Mouse (Mus musculus) Patski (cell line): ENCODE measurements around the gene Cd68. TPM values are rescaled to one million over a fixed set of nuclear protein-coding genes. Genes with fewer than 3 reads are reported as not detected.

Experiments
- ATAC-seq: fragments of 100-300 bp; one replicate; pipeline ENCODE4 v1.8.0; 2021
- CTCF ChIA-PET: fragments of 350-600 bp; sonication (Branson Sonifier 250); formaldehyde crosslinking; loops from one replicate; lab custom pipeline; 2022; ENCODE audit warnings: inconsistent platforms; lab: Charles Lee
- POLR2A ChIA-PET: fragments of 350-600 bp; sonication (Branson Sonifier 250); formaldehyde crosslinking; loops from one replicate; lab custom pipeline; 2022; ENCODE audit warnings: antibody characterized with exemption, inconsistent platforms; lab: Charles Lee
- DNase-seq: peaks from one replicate; pipeline ENCODE4 v3.0.0-alpha.2; 2011; ENCODE audit warnings: low read depth, low spot score
- H3K27me3 ChIP-seq: fragments of 371-371 bp; one replicate; pipeline ENCODE4 v1.5.1; 2021
- CTCF ChIP-seq: fragments of 100-300 bp; IDR thresholded peaks from one replicate; pipeline ENCODE4 v1.5.1; 2021
- in situ Hi-C: fragments of 300-500 bp; cut with MboI; formaldehyde crosslinking; loops from 3 replicates; pipeline ENCODE4 v1.11.1; 2018; ENCODE audit warnings: low pct_unique_long_range_greater_than_20kb, mixed read lengths
- polyA plus RNA-seq: library from polyadenylated mRNA; unstranded; gene quantifications from one replicate; pipeline ENCODE4 v1.2.3, GENCODE M21; 2021

The Cd68 gene
- polyA plus RNA-seq, 1 experiment from 2014 or later, result 4.4 TPM

DNA sequence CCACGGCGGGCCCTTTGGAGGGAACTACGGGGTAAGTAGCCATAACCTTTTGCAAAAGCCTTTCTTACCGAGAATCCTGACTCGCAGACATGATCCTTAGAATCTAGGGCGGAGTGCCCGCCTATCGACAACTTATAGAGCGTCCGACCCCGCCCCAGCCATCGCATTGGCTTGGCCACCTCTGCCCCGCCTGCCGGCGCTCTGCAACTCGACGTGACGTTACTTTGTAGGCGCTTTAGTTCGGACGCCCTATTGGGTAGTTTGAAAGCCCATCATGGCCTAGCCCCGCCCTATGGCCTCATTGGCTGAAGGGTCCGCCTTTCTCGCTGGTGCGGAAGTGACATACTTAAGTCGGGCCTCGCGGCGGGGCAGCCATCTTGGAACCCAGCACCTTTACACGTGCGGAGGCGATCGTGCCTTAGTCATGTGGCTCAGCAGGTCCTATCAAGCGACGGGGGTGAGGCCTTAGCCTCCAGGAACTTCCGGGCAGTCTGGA lies 6.3 kb upstream of the Cd68 start, which contains the start of gene Eif4a1:
Gene Eif4a1, minus strand, starts transcription at position 213 of the 496 bp plus-strand sequence.
- DNase-seq (peak; percentile 100), ATAC-seq (peak; percentile 95)
- in situ Hi-C loops, result loop anchor here (5.0 kb wide), 1 partner anchor 260 kb away; the partner anchor contains the start of gene Kdm6b
- no peaks in the 10 kb centered on the region for H3K27me3 ChIP-seq
- ChIA-PET POLR2A (interaction anchor here (2.0 kb wide), 1 partner anchor 10 kb away, joined by 5 read pairs; the partner anchor contains the start of gene Mpdu1), CTCF (no interaction called here)
- TF ChIP-seq CTCF, result no peak

DNA sequence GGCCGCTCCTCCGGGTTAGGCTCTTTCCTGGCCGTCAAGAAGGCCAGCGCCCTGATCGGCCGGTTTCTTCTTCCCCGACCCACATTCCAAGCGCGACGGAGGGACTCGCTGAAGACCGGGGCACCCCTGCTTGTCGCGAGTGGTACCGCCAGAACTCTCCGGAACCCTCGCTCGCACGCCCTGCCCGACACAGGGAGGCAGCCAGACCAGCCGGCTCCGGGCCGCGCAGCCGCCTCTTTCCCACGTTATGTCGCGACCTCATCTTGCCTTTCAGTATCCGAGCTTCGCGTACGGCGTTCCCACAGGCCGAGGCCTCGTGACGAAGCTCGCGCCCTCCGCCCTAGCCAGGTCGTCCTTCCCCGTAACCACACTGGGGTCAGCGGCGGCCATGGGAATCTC lies 5.8 kb upstream of the Cd68 start:
- H3K27me3 ChIP-seq, result no peaks in the 10 kb centered on the region
- ChIA-PET CTCF (no interaction called here), POLR2A (interaction anchor here (2.0 kb wide), 1 partner anchor 9 kb away, joined by 5 read pairs; the partner anchor contains the start of gene Mpdu1)
- TF ChIP-seq CTCF, result no peak
- in situ Hi-C loops, result loop anchor here (5.0 kb wide), 1 partner anchor 259 kb away; the partner anchor contains the start of gene Kdm6b
- DNase-seq (no peak), ATAC-seq (no peak)

DNA sequence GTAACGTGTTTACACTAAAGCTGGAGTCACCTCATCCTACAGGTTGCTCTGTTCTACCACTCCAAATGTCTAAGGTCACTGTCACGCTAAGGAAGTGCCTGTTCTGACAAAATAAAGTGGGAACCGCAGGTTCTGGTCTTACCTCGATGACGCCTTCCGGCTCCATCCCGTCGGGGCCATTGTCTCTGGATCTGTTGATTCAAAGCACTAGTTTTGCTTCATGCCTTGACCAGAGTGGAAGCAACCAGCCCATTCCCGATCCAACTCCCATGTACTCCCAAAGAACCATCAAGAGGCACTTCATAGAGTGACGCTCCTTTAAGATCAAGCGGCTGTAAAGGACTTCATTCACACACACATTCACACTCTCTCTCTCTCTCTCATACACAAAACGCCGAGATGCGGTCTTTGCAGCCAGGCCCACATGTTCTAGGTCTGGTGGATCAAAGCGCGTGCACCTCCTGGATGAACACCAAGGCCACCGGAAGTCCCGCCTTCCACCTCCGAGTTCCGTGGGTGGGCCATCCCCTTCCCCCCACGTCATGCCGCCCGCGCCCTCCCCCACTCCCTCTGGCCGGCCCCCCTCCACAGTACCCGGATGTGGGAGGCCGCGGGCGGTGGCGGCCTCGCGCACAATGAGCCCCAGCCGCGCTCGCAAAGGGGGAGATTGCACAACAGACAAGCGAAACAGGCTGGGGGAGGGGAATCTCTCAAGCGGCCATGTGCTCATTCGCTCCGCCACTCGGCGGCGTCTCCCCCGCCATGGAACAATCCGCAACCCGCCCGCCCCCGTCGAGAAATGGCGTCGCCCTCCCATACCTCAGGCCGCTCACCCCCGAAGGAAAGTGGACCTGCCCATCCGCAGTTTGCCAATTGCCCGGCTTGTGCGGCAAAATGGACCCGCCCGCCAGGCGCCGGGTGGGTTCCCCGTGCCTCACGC lies 5.1 kb upstream of the Cd68 start:
- peak; percentile 40 for ATAC-seq

DNA sequence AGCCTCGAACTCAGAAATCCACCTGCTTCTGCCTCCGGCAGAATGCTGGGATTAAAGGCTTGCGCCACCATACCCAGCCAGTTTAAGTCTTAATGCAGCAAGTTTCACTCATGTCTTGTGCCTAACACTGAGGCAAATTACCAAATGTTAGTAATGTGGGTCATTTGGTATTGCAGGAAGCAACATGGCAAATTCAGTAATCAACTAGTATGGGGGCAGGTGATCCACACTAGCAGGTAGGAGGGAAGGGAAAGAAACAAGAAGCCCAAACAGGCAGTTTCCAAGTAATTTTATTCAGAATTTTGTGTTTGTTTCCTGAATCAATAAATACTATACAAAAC lies 682 bp upstream of the Cd68 start:
- in situ Hi-C loops, result no loop called here
- CTCF ChIA-PET, result no interaction called here
- no peak for TF ChIP-seq CTCF
- DNase-seq, result no peak
- POLR2A ChIA-PET, result no interaction called here
- ATAC-seq, result no peak
- H3K27me3 ChIP-seq, result no peaks in the 10 kb centered on the region

More for the DNA sequence above, 5.1 kb upstream of the Cd68 start:
- no peak for TF ChIP-seq CTCF
- ChIA-PET POLR2A (interaction anchor here (1.2 to 2.0 kb wide), 2 partner anchors 9 to 26 kb away, joined by 3 to 5 read pairs; partner anchors contain the start of gene Mpdu1), CTCF (no interaction called here)
- in situ Hi-C loops, result loop anchor here (5.0 kb wide), 1 partner anchor 259 kb away; the partner anchor contains the start of gene Kdm6b
- no peak for DNase-seq
- H3K27me3 ChIP-seq, result no peaks in the 10 kb centered on the region

DNA sequence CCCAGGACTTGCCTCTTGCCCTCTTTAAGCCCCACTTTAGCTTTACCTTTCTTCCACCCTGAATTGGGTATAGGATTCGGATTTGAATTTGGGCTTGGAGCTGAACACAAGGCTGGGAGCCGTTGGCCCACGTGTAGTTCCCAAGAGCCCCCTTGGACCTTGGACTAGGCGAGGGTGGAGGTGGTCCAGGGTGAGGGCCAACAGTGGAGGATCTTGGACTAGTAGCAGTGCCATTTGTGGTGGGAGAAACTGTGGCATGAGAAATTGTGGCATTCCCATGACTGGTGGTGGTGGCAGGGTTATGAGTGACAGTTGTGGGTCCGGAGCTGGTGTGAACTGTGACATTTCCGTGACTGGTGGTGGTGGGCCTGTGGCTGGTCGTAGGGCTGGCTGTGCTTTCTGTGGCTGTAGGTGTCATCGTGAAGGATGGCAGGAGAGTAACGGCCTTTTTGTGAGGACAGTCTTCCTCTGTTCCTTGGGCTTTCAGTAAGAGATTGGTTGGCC lies 444 bp downstream of the Cd68 start:
- ChIA-PET CTCF (no interaction called here), POLR2A (interaction anchor here (0.6 kb wide), 2 partner anchors 29 to 265 kb away, joined by 3 to 5 read pairs; no protein-coding TSS in a partner anchor)
- in situ Hi-C loops, result no loop called here
- TF ChIP-seq CTCF, result no peak
- H3K27me3 ChIP-seq, result no peaks in the 10 kb centered on the region
- ATAC-seq (no peak), DNase-seq (no peak)

DNA sequence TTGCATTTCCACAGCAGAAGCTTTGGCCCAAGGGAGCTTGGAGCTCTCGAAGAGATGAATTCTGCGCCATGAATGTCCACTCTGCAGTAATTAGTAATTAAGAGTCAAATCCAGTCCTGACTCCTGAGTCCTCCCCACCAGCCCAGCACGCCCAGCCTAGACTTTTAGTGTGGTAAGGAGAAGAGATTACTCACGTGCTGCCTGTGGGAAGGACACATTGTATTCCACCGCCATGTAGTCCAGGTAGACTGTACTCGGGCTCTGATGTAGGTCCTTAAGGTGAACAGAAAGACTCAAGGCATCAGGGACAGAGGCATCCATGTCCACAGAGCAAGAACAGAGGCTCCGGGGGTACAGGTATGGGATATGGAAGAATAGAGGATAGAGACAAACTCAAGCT lies 1.1 kb downstream of the Cd68 start:
- ChIA-PET CTCF (no interaction called here), POLR2A (no interaction called here)
- TF ChIP-seq CTCF, result no peak

DNA sequence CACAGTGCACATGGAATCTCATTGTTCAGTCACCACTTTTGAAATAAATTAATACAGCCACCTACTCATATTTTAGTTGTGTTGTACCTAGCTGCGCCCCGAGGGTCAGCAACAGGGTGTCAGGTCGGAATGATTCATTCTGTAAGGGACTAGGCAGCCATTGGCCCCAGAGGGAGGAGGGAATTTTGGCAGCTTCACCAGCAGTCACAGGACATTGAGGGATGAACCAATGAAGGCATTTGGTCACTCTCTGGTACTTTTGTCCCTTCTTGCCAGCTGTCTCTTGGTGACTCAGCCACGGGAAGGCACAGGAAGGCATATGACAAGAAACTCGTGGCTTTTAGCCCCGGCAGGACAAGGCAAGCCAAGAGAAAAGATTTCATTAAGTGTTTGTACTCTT lies 2.2 kb downstream of the Cd68 start:
- ATAC-seq (no peak), DNase-seq (no peak)
- CTCF ChIA-PET, result no interaction called here
- POLR2A ChIA-PET, result no interaction called here
- H3K27me3 ChIP-seq, result no peaks in the 10 kb centered on the region
- no peak for TF ChIP-seq CTCF
- in situ Hi-C loops, result no loop called here

More for the DNA sequence above, 1.1 kb downstream of the Cd68 start:
- no peak for DNase-seq
- H3K27me3 ChIP-seq, result no peaks in the 10 kb centered on the region
- in situ Hi-C loops, result no loop called here
- ATAC-seq, result no peak

DNA sequence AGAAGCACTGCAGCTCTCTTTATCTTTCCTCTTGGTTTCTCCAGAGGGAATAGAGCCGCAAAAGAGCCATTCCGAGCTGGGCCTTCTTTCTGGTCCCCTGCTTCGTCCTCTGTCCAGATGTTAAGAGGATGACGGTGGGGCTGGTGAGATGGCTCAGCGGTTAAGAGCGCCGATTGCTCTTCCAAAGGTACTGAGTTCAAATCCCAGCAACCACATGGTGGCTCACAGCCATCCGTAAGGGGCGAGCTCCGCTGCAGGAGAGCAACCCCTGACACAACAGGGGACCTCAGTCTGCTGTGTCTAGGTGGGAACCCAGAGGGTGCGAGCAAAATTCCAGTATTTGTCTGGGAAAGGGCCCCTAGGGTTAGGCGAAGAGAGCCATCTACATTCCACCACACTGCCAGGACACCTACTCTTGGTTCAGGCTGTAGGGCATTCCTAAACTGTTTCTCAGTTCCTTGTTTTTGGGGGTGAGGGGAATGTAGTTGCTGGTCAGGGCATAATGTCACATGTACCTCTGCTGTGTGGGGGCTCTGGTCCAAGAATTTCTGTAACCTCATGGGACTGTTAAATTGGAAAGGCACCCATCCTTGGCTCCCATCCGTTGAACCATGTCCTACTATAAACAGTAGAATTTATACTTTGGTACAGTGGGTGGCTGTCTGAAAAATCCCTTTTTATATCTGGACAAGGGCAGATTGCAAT lies 2.8 kb downstream of the Cd68 start:
- in situ Hi-C loops, result no loop called here
- ChIA-PET CTCF (no interaction called here), POLR2A (interaction anchor here (0.6 to 1.4 kb wide), 3 partner anchors 9 to 116 kb away, joined by 4 to 5 read pairs (median 4); partner anchors contain the start of gene Eif4a1)
- no peak for TF ChIP-seq CTCF
- no peaks in the 10 kb centered on the region for H3K27me3 ChIP-seq
- ATAC-seq (no peak), DNase-seq (no peak)

DNA sequence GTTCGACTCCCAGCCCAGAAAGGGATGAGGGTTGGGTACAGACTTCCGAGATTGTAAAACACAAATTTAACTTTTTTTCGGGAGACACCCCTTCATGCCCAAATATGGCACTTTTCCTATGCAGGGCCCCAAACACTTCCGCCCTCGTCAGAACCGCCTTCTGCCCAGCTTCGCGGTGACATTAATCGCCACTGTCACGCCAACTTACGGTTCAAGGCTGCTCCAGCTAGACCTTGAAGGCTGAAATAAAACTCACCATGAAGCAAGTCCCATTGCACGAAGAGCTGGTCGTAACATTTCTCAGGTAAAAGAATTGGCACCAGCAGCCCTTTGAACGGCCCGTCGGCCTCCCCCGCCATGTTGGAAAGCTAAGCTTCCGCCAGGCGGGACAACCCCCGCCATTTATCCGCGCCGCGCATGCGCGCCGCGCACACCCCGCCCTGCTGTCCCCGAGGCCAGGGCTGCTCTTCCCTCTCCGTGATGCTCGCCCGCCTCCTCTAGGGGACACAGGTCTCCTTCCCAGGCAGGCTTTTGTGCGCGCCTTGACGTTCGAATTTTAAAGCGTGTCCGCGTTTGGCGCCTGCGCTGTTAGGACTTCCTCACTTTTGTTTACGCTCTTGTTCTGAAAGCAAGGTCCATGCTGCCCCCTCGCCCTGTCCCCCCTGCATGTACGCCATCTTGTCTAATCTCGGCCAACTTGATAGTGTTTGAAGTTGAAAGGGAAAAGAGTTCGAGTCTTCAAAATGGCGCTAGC lies 3.6 kb downstream of the Cd68 start, which contains the start of gene Mpdu1:
Gene Mpdu1, minus strand, starts transcription at position 430 of the 754 bp plus-strand sequence.
- ATAC-seq (peak; percentile 85), DNase-seq (peak; percentile 83)
- H3K27me3 ChIP-seq, result no peaks in the 10 kb centered on the region
- no peak for TF ChIP-seq CTCF
- ChIA-PET POLR2A (interaction anchor here (0.6 to 1.4 kb wide), 3 partner anchors 10 to 115 kb away, joined by 4 to 5 read pairs (median 4); partner anchors contain the start of gene Eif4a1), CTCF (no interaction called here)
- in situ Hi-C loops, result no loop called here
